Mouse (Mus musculus) liver, postnatal 0 days (tissue): ENCODE data around the gene Tspan33.

Experiments
- CTCF ChIP-seq: sonication (generic); IDR thresholded peaks from 2 replicates; pipeline ENCODE4 v1.5.1; 2016; ENCODE audit warnings: antibody characterized with exemption, low read depth
- EP300 ChIP-seq: IDR thresholded peaks from 2 replicates; pipeline ENCODE4 v1.6.1; 2016; ENCODE audit warnings: antibody characterized with exemption, low read depth, mild to moderate bottlenecking

- TF ChIP-seq CTCF = no peak
- no peak for TF ChIP-seq EP300
These were observed 21.2 kb upstream of the Tspan33 start for GRCm38 (mm10) chr6:29672563-29673411.
